Mouse (Mus musculus): ENCODE data around the gene Vamp2.

- TF ChIP-seq CTCF (conservative IDR thresholded peaks at IDR 0.05; ENCODE audit: low read length) (no peak), NANOG (IDR thresholded peaks at IDR 0.05; ENCODE audit: borderline replicate concordance, low read length) (no peak), POU5F1 (IDR thresholded peaks at IDR 0.05; ENCODE audit: borderline replicate concordance, low read length) (no peak)
Observed at GRCm38 (mm10) chr11:69108223-69108622, 19.9 kb downstream of the Vamp2 start.
